Mouse (Mus musculus) spleen, embryonic (tissue): ENCODE results near the gene Mxd3.

Experiments used
- CTCF ChIA-PET: fragments of 350-600 bp; sonication (Branson Sonifier 250); formaldehyde crosslinking; loops from one replicate; lab custom pipeline; 2022; lab: Charles Lee

The Mxd3 gene

DNA sequence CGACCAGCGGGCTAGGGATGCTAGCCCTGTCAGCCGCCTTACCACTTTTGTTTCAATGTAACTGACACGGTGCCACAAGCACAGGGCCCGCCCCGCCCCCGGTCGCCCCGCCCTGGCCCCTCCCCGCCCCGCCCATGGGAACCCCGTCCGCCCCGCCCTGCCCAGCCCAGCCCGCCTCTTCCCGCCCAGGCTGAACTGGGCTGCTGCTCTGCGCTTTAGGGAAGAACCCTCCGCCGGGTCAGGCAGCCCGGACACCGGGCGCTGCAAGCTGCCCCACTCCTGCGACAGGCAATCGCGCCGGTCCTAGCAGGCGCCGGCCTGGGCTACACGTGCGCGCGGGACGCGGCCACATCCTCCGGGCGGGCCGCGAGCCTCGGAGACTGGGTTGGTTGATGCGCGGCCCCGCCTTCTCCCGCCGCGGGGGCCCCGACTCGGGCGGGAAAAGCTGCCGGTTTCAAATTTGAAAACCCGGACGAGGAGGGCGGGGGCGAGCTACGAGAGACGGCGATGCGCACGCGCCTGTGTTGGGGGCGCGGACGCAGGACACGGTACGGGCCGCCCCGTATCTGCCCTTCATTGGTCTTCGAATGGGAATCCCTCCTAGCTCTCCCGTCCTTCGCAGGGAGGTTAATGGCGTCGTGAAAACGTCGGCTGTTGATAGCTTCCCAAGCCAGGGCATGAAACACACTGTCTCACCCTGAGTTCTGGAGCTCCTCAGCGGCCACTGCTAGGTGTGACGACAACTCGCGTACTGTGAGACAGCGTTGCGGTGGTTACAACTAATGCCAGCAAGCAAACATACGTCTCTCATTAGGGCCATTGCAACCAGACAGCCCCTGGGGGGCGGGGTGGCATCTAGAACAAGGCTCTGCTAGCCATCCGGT lies at the start of gene Mxd3:
TSS of gene Mxd3 (minus strand) at position 141 of the 884 bp plus-strand sequence.
- CTCF ChIA-PET, result interaction anchor here (0.8 kb wide), 1 partner anchor 209 kb away, joined by 4 read pairs; no protein-coding TSS in a partner anchor

- CTCF ChIA-PET, result no interaction called here
These were observed 49.4 kb upstream of the Mxd3 start for GRCm38 (mm10) chr13:55378907-55379580.

- CTCF ChIA-PET, result interaction anchor here (0.6 kb wide), 1 partner anchor 87 kb away, joined by 3 read pairs; no protein-coding TSS in a partner anchor
These were observed 46.3 kb upstream of the Mxd3 start for GRCm38 (mm10) chr13:55375877-55376276.

DNA sequence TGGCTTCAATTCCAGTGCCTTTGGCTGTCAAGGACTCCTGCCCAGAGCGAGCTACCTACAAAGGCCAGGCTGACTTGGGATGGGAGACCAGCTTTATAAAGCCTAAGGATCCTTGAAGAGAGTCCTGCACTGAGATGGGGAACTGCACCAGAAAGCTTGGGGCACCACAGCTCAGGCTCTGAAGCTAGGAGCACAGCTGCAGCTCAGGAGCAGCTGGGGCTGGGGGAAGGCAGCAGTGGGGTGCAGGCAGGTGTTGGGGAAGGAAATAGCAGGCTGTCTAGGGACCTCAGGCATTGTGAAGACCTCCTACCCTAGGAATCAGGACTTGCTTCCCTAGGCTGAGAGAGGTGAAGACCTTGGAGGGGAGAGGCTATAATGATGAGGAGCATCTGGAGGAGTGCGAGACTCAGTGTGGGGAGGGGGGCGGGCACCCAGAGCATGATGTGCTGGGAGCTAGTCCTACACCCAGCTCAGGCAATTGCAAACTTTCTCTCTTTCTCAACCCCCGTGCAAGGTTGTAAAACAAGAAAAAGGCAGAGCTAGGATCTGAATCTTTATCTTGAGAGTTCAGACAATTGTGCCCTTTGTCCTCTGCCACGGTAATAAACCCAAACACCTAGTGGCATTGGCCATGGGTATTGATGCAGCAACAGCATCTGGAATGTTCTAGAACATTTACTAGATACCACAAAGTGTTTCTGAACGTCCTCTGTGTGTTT lies 44.7 kb upstream of the Mxd3 start:
- CTCF ChIA-PET, result no interaction called here

- CTCF ChIA-PET, result interaction anchor here (0.7 kb wide), 1 partner anchor 45 kb away, joined by 3 read pairs; no protein-coding TSS in a partner anchor
These were observed 42.1 kb upstream of the Mxd3 start for GRCm38 (mm10) chr13:55371740-55372139.

DNA sequence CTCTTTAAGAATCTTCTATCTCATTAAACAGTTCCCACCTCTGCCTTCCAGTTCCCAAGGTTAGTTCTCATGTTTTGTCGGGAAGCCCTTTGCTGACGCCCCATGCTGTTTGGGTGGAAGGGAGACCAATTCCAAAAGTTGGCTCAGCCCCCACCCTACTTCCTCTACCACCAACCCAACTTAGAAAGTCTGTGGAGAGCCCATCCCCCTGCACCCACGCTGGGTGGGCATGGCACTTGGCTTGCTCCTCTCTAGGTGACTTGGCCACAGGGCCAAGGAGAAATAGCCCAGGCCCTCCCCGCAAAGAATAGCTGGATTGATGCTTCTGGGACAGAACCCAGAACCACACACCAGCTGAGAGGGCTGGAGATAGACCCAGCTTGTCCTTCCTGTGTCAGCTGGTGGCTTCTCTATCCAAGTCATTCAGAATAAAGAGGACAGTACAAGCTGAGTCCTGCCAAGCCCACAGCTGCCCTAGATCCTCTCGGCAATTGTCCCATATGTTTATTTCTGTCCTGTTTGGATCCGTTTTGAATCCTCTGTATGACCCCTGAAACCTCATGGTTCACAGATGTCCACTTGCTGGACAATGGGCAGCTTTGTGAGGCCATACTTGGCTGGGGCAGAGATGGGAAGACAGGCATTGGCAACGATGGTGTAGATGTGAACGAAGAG lies 41.5 kb upstream of the Mxd3 start:
- CTCF ChIA-PET, result no interaction called here

- CTCF ChIA-PET, result no interaction called here
These were observed 40.6 kb upstream of the Mxd3 start for GRCm38 (mm10) chr13:55370234-55370633.

DNA sequence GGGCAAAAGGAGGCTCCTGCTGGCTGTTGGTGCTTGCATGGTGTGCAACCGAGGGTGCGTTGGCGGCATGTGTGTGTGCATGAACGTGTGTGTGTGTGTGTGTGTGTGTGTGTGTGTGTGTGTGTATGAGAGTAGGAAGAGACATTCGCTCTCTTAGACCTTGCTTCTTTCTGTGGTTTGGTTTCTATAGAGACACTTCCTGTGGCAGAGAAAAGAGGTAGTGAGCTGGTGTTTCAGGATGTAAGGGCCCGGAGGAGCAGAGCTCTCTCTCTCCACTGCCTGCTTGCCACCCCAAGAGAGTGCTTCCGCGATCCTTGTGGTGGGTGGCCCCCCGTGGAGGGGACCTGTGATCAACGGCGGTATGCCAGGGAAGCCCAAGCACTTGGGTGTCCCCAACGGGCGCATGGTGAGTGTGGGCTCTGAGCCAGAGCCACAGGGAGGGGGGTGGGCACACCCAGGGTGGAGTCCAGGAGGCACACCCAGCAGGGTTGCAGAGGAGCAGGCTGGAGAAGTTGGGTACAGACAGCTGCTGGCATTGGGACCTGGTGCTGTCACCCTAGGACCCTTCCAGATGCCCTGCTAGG lies 40.0 kb upstream of the Mxd3 start, which contains the start of gene Rgs14:
TSS of gene Rgs14 (plus strand) at position 202 of the 584 bp plus-strand sequence.
- CTCF ChIA-PET, result no interaction called here

- CTCF ChIA-PET, result no interaction called here
These were observed 38.8 kb upstream of the Mxd3 start for GRCm38 (mm10) chr13:55368401-55368800.

GRCm38 (mm10) chr13:55362453-55363060 lies 32.9 kb upstream of the Mxd3 start, which contains the start of gene Lman2:
Gene Lman2 (minus strand): TSS chr13:55362783.
- CTCF ChIA-PET, result interaction anchor here (0.5 kb wide), 1 partner anchor 72 kb away, joined by 6 read pairs; no protein-coding TSS in a partner anchor

- CTCF ChIA-PET, result no interaction called here
These were observed 32.4 kb upstream of the Mxd3 start for GRCm38 (mm10) chr13:55361974-55362452.

DNA sequence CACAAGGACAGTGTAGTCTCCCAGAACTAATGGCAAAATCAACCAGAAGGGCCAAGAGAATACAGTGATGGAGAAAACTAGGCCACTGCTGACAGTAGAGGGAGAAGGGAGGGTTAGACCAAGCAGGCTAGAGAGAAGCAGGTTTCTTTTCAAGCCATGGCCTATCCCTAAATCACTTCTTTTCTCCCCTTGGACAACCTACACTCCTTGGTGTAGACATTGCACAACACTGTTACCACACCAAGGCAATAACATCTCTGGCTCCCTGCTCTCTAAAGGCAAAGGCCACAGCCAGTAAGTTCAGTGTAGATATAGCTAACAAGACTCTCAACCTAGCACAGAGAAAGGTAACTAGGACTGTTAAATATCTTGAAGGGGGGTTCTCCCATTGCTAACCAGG lies 31.5 kb upstream of the Mxd3 start:
- CTCF ChIA-PET, result no interaction called here

GRCm38 (mm10) chr13:55346745-55347144 lies 17.1 kb upstream of the Mxd3 start:
- CTCF ChIA-PET, result no interaction called here

- CTCF ChIA-PET, result no interaction called here
These were observed 14.7 kb upstream of the Mxd3 start for GRCm38 (mm10) chr13:55344286-55344685.

- CTCF ChIA-PET, result no interaction called here
These were observed 12.8 kb upstream of the Mxd3 start for GRCm38 (mm10) chr13:55342469-55342868.

DNA sequence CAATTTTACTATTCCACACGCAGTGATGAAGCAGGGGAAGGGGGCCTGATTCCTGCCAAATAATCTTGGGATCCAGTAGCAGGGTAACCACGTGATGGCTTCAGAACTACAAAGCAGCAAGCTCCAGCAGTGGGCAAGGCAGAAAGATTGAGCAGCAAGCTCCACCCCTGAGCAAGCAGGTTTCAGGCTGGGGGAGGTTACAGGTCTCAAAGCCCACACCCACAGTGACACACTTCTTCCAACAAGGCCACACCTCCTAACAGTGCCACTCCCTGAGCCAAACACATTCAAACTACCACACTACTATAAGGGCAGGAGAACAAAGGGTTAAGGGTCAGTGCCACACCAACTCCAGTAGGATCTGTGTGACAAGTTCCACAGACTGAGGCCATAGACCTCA lies 9.6 kb upstream of the Mxd3 start:
- CTCF ChIA-PET, result no interaction called here

DNA sequence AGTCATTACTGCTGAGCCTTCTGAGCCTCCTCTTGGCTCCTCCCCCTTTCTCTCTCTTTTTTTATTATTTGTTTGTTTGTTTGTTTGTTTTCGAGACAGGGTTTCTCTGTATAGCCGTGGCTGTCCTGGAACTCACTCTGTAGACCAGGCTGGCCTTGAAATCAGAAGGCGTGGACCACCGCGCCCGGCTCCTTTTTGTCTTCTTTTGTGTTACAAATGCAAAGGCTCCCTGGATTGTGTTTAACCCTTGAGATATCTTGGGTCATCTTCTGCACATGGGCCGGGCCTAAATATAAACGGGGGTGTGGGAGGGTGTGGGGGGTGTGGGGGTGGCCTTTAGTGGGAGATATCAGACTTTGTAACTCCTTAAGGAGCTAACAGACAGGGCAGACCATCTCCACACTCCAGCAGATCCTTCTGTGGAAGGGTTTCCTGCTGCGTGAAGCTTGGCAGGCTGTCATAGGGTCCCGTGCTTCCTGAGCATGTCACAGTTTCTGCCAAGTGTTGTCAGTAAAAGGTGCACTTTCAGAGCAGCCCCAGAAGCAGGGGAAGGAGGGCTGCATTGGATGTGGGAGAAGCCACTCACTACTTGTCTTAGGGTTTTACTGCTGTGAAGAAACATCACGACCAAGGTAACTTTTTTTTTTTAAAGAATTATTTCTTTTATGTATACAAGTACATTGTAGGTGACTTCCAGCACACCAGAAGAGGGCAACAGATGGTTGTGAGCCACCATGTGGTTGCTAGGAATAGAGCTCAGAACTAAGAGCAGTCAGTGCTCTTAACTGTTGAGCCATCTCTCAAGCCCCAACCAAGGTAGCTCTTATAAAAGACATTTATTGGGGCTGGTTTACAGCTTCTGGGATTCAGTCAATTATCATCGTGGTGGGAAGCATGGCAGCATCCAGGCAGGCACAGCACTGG lies 8.8 kb upstream of the Mxd3 start:
- CTCF ChIA-PET, result no interaction called here

GRCm38 (mm10) chr13:55337341-55337975 lies 7.8 kb upstream of the Mxd3 start:
- CTCF ChIA-PET, result no interaction called here

DNA sequence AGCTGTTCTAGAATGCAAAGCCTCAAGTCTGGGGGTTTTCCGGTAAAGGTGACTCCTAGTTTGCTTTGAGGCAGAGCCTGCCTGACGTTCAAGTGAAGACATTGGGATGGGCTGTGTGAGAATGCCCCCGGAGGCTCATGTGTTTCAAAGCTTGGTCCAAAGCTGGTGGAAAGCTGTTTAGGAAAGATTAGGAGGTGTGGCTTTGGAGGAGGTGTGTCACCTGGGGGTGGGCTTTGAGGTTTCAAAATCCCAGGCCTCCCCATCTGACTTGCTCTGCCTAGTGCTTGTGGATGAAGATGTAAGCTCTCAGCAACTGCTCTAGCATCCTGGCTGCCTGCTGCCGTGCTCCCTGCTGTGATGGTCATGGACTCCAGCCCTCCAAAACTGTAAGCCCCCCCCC lies 6.1 kb upstream of the Mxd3 start:
- CTCF ChIA-PET, result no interaction called here
